Mouse (Mus musculus): ENCODE measurements around the gene Zdhhc22. TPM values are rescaled to one million over a fixed set of nuclear protein-coding genes. Genes with fewer than 3 reads are reported as not detected.

Gene Zdhhc22
- total and polyA plus RNA-seq, 3 experiments: not detected

- peak overlapping the region; percentile 99 for H3K27ac ChIP-seq
- 62% methylated on average over 16 of the region's 16 CpGs for WGBS
- intact Hi-C loops (cut with DNase I): no loop called here
- peaks cover 15% of the 10 kb centered on the region for H3K36me3 ChIP-seq (ENCODE audit: control insufficient read depth, insufficient read depth, low read length)
- H3K4me1 ChIP-seq (ENCODE audit: control insufficient read depth, insufficient read depth, low read length): peaks cover 11% of the 10 kb centered on the region
- DNase-seq: peak in 1 of 2 experiments; percentile 13
- H3K4me3 ChIP-seq: peak overlapping the region; percentile 17; the same call in 1 of the 2 replicates
- TF ChIP-seq POLR2A (IDR thresholded peaks at IDR 0.05; ENCODE audit: insufficient read depth, low read depth, low read length) (no peak), CTCF (IDR thresholded peaks at IDR 0.05) (no peak), EP300 (IDR thresholded peaks at IDR 0.05; ENCODE audit: insufficient read depth, low read depth, low read length) (no peak)
- H3K9ac ChIP-seq (ENCODE audit: low read depth, low read length): peak overlapping the region; percentile 29; the same call in 1 of the 2 replicates
- H3K27me3 ChIP-seq (ENCODE audit: control insufficient read depth, insufficient read depth, low read length): no peaks in the 10 kb centered on the region
- H3K79me2 ChIP-seq (replicated peaks; ENCODE audit: control insufficient read depth, insufficient read depth, low read length): peaks cover 7% of the 10 kb centered on the region
Measured at GRCm38 (mm10) chr12:86950161-86950960, 39.9 kb downstream of the Zdhhc22 start.

- Histone ChIP-seq H3K27me3 (ENCODE audit: control insufficient read depth, insufficient read depth, low read length) (no peaks in the 10 kb centered on the region), H3K36me3 (ENCODE audit: control insufficient read depth, insufficient read depth, low read length) (peaks cover 11% of the 10 kb centered on the region), H3K4me3 (no peak overlapping the region), H3K9ac (ENCODE audit: low read depth, low read length) (peak overlapping the region; percentile 10; the same call in 1 of the 2 replicates), H3K79me2 (replicated peaks; ENCODE audit: control insufficient read depth, insufficient read depth, low read length) (peaks cover 7% of the 10 kb centered on the region), H3K4me1 (ENCODE audit: control insufficient read depth, insufficient read depth, low read length) (peaks cover 11% of the 10 kb centered on the region), H3K27ac (peak overlapping the region; percentile 99)
- TF ChIP-seq CTCF (IDR thresholded peaks at IDR 0.05) (no peak), EP300 (IDR thresholded peaks at IDR 0.05; ENCODE audit: insufficient read depth, low read depth, low read length) (no peak), POLR2A (IDR thresholded peaks at IDR 0.05; ENCODE audit: insufficient read depth, low read depth, low read length) (no peak)
- WGBS: 57% methylated on average over 9 of the region's 9 CpGs
- intact Hi-C loops (cut with DNase I): no loop called here
- peak; percentile 18 to 31 for DNase-seq
Measured at GRCm38 (mm10) chr12:86949501-86949900, 40.7 kb downstream of the Zdhhc22 start.

- H3K27ac ChIP-seq: peak overlapping the region; percentile 99
- DNase-seq: peak in 1 of 2 experiments; percentile 24
- TF ChIP-seq CTCF (IDR thresholded peaks at IDR 0.05): no peak
- no peak for TF ChIP-seq POLR2A (IDR thresholded peaks at IDR 0.05; ENCODE audit: insufficient read depth, low read depth, low read length)
- no peak for TF ChIP-seq EP300 (IDR thresholded peaks at IDR 0.05; ENCODE audit: insufficient read depth, low read depth, low read length)
- 22% methylated on average over 6 of the region's 6 CpGs for WGBS
- H3K4me3 ChIP-seq: no peak overlapping the region; the same call in 1 of the 2 replicates
- intact Hi-C loops (cut with DNase I): no loop called here
- peaks cover 7% of the 10 kb centered on the region for H3K79me2 ChIP-seq (replicated peaks; ENCODE audit: control insufficient read depth, insufficient read depth, low read length)
- H3K4me1 ChIP-seq (ENCODE audit: control insufficient read depth, insufficient read depth, low read length): peaks cover 11% of the 10 kb centered on the region
- H3K27me3 ChIP-seq (ENCODE audit: control insufficient read depth, insufficient read depth, low read length): no peaks in the 10 kb centered on the region
- peaks cover 11% of the 10 kb centered on the region for H3K36me3 ChIP-seq (ENCODE audit: control insufficient read depth, insufficient read depth, low read length)
- peak overlapping the region; percentile 21; the same call in 1 of the 2 replicates for H3K9ac ChIP-seq (ENCODE audit: low read depth, low read length)
Measured at GRCm38 (mm10) chr12:86948627-86949026, 41.6 kb downstream of the Zdhhc22 start.

- Histone ChIP-seq H3K9ac (ENCODE audit: low read depth, low read length) (peak overlapping the region; percentile 86), H3K4me3 (peak overlapping the region; percentile 63), H3K27me3 (ENCODE audit: control insufficient read depth, insufficient read depth, low read length) (no peaks in the 10 kb centered on the region), H3K79me2 (replicated peaks; ENCODE audit: control insufficient read depth, insufficient read depth, low read length) (peaks cover 7% of the 10 kb centered on the region), H3K27ac (peak overlapping the region; percentile 99), H3K4me1 (ENCODE audit: control insufficient read depth, insufficient read depth, low read length) (peaks cover 11% of the 10 kb centered on the region), H3K36me3 (ENCODE audit: control insufficient read depth, insufficient read depth, low read length) (peaks cover 11% of the 10 kb centered on the region)
- no peak for TF ChIP-seq EP300 (IDR thresholded peaks at IDR 0.05; ENCODE audit: insufficient read depth, low read depth, low read length)
- TF ChIP-seq POLR2A (IDR thresholded peaks at IDR 0.05; ENCODE audit: insufficient read depth, low read depth, low read length): no peak
- no peak for TF ChIP-seq CTCF (IDR thresholded peaks at IDR 0.05)
- intact Hi-C loops (cut with DNase I): loop anchor here (2.0 kb wide), 1 partner anchor 27 kb away; no protein-coding TSS in a partner anchor
- DNase-seq: peak; percentile 67 to 69
- WGBS: 11% methylated on average over 26 of the region's 26 CpGs
Measured at GRCm38 (mm10) chr12:86947681-86948401, 42.4 kb downstream of the Zdhhc22 start.

- peaks cover 5% of the 10 kb centered on the region for H3K79me2 ChIP-seq (replicated peaks; ENCODE audit: control insufficient read depth, insufficient read depth, low read length)
- DNase-seq: peak; percentile 96 to 99
- peak within 1 kb of the TSS; percentile 99 for H3K27ac ChIP-seq
- TF ChIP-seq POLR2A (IDR thresholded peaks at IDR 0.05; ENCODE audit: insufficient read depth, low read depth, low read length): peak; percentile 96
- TF ChIP-seq EP300 (IDR thresholded peaks at IDR 0.05; ENCODE audit: insufficient read depth, low read depth, low read length): peak; percentile 97
- TF ChIP-seq CTCF (IDR thresholded peaks at IDR 0.05): peak; percentile 24; the same call in 1 of the 2 replicates
- H3K9ac ChIP-seq (ENCODE audit: low read depth, low read length): peak within 1 kb of the TSS; percentile 93
- H3K4me1 ChIP-seq (ENCODE audit: control insufficient read depth, insufficient read depth, low read length): peaks cover 14% of the 10 kb centered on the region
- under 1% methylated on average over 64 of the region's 64 CpGs for WGBS
- H3K36me3 ChIP-seq (ENCODE audit: control insufficient read depth, insufficient read depth, low read length): peaks cover 11% of the 10 kb centered on the region
- H3K4me3 ChIP-seq: peak within 1 kb of the TSS; percentile 63
- no peaks in the 10 kb centered on the region for H3K27me3 ChIP-seq (ENCODE audit: control insufficient read depth, insufficient read depth, low read length)
- intact Hi-C loops (cut with DNase I): loop anchor here (2.0 kb wide), 1 partner anchor 28 kb away; no protein-coding TSS in a partner anchor
Measured at GRCm38 (mm10) chr12:86946862-86947574, 43.2 kb downstream of the Zdhhc22 start, which contains the start of gene Cipc. TSS of gene Cipc (plus strand) at chr12:86947043.
